Mouse (Mus musculus): Measurements from ENCODE around the gene Ankle1. TPM values are rescaled to one million over a fixed set of nuclear protein-coding genes. Genes with fewer than 3 reads are reported as not detected.

Gene Ankle1
- polyA plus RNA-seq, 1 experiment from 2014 or later = 30.5 TPM

DNA sequence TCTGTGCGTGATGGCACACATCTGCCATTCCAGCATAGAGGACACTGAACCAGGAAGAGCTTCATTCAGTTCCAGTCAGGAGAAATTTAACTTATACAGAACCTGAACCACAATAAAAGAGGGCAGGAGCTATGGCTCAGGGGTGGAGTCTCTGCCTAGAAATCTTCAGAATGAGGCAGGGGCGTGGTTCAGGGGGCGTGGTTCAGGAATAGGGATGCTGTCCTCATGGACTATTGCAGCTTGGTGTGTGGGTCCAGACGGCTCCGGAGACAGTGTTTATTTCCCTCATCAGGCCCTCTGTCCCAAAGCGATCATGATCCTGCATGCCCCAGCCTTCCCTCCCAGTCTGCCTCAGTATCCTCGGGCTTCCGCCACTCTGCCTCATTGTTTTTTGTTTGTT lies 48.9 kb downstream of the Ankle1 start:
- Histone ChIP-seq H3K27ac (ENCODE audit: low read depth) (no peak overlapping the region), H3K4me2 (ENCODE audit: low read length) (no peak overlapping the region), H3K4me1 (replicated peaks; ENCODE audit: control insufficient read depth, insufficient read depth, low read length) (no peaks in the 10 kb centered on the region), H3K9me3 (ENCODE audit: control insufficient read depth, low read length) (no peaks in the 10 kb centered on the region), H3K9ac (ENCODE audit: low read length) (no peak overlapping the region), H3K36me3 (ENCODE audit: control insufficient read depth, insufficient read depth, low read length) (0 out of 2 replicates have a peak, but pooled peaks cover 5% of the 10 kb centered on the region), H3K27me3 (replicated peaks; ENCODE audit: control insufficient read depth, insufficient read depth, low read length) (no peaks in the 10 kb centered on the region), H3K4me3 (ENCODE audit: low read depth, low read length) (no peak overlapping the region)
- ATAC-seq (replicated peaks; ENCODE audit: low FRiP score, low TSS enrichment, low read depth) = no peak
- peak; percentile 38 for DNase-seq (ENCODE audit: low spot score)
- 72% methylated on average over 8 of the region's 8 CpGs for WGBS

DNA sequence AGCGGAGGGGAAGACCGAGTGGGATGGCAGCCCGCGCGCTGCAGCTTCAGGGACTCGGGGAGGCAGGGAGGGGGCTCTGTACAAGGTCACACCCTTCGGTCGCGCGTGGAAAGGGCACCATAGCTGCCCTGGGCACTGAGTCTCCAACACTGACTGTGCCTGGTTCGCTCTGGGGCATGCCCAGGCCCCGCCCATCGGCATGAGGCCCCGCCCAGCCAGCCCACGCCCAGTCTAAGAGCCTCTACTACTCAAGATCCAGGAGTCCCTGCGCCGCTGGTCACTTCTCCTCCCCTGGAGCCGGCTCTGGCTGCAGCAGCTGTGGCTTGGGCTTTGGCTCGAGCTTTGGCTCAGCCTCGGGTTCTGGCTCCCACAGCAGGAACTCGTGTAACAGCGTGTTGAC lies 51.1 kb downstream of the Ankle1 start:
- H3K9ac ChIP-seq (ENCODE audit: low read length) = no peak overlapping the region
- H3K4me1 ChIP-seq (replicated peaks; ENCODE audit: control insufficient read depth, insufficient read depth, low read length) = no peaks in the 10 kb centered on the region
- DNase-seq (ENCODE audit: low spot score) (peak; percentile 51), ATAC-seq (replicated peaks; ENCODE audit: low FRiP score, low TSS enrichment, low read depth) (0 out of 2 replicates have a peak, but pooled peaks have one; percentile 51)
- WGBS = 39% methylated on average over 22 of the region's 22 CpGs
- H3K9me3 ChIP-seq (ENCODE audit: control insufficient read depth, low read length) = no peaks in the 10 kb centered on the region
- H3K27me3 ChIP-seq (replicated peaks; ENCODE audit: control insufficient read depth, insufficient read depth, low read length) = no peaks in the 10 kb centered on the region
- H3K4me2 ChIP-seq (ENCODE audit: low read length) = no peak overlapping the region
- H3K27ac ChIP-seq (ENCODE audit: low read depth) = no peak overlapping the region
- H3K36me3 ChIP-seq (ENCODE audit: control insufficient read depth, insufficient read depth, low read length) = peaks cover 21% of the 10 kb centered on the region
- no peak overlapping the region for H3K4me3 ChIP-seq (ENCODE audit: low read depth, low read length)

DNA sequence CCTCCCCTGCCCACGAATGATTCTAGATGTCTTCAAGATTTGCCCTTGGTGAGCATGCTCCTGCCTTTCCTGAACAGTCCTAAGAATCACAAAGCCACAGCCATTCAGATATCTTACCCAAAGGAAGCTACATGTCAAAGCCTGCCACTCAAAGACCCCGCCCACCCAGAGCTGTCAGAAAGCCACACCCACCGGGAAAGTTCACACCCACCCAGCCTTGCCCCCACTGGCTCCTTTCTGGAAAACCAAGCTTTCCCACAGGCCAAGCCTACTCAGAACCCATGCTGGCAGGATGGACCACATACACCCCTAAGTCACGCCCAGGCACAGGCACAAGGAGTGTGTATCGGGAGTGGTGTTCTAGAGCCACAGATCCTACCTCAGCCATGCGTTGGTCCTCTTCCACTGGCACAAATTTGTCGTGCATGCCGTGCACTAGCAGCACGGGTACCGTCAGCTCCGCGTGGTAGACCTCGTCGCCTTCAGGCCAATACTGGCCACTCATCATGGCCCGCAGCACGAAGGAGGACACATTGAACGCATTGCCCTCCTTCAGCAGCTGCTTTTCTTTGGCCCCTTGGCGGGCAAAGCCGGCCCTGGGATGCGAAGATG lies 52.0 kb downstream of the Ankle1 start:
- H3K36me3 ChIP-seq (ENCODE audit: control insufficient read depth, insufficient read depth, low read length) = peaks cover 21% of the 10 kb centered on the region
- H3K4me3 ChIP-seq (ENCODE audit: low read depth, low read length) = no peak overlapping the region
- H3K9me3 ChIP-seq (ENCODE audit: control insufficient read depth, low read length) = no peaks in the 10 kb centered on the region
- no peak overlapping the region for H3K27ac ChIP-seq (ENCODE audit: low read depth)
- peaks cover 5% of the 10 kb centered on the region; the same call in 1 of the 2 replicates for H3K4me1 ChIP-seq (replicated peaks; ENCODE audit: control insufficient read depth, insufficient read depth, low read length)
- ATAC-seq (replicated peaks; ENCODE audit: low FRiP score, low TSS enrichment, low read depth) (no peak), DNase-seq (ENCODE audit: low spot score) (no peak)
- WGBS = 80% methylated on average over 20 of the region's 20 CpGs
- H3K9ac ChIP-seq (ENCODE audit: low read length) = no peak overlapping the region
- H3K4me2 ChIP-seq (ENCODE audit: low read length) = no peak overlapping the region
- H3K27me3 ChIP-seq (replicated peaks; ENCODE audit: control insufficient read depth, insufficient read depth, low read length) = no peaks in the 10 kb centered on the region

Other genes starting within 250 kb of the Ankle1 start
- gene Myo9b, start 133.3 kb upstream of the Ankle1 start, polyA plus RNA-seq (2014; fragmentation: Nextera tagmentation; extraction: Ambion mirVana) = 21.6 and 25.3 TPM in 2 replicates
- 47.9 and 60.1 TPM in 2 replicates for gene Haus8, start 133.1 kb upstream of the Ankle1 start, polyA plus RNA-seq (2014; fragmentation: Nextera tagmentation; extraction: Ambion mirVana)
- gene Use1, start 39.2 kb upstream of the Ankle1 start, polyA plus RNA-seq (2014; fragmentation: Nextera tagmentation; extraction: Ambion mirVana) = 110 and 111 TPM in 2 replicates
- gene Ocel1, start 34.7 kb upstream of the Ankle1 start, polyA plus RNA-seq (2014; fragmentation: Nextera tagmentation; extraction: Ambion mirVana) = 3.5 and 5.3 TPM in 2 replicates
- 71.8 and 92.8 TPM in 2 replicates for gene Nr2f6, start 24.1 kb upstream of the Ankle1 start, polyA plus RNA-seq (2014; fragmentation: Nextera tagmentation; extraction: Ambion mirVana)
- 8.3 and 9.4 TPM in 2 replicates for gene Ushbp1, start 10.2 kb upstream of the Ankle1 start, polyA plus RNA-seq (2014; fragmentation: Nextera tagmentation; extraction: Ambion mirVana)
- gene Babam1, start 9.1 kb upstream of the Ankle1 start, polyA plus RNA-seq (2014; fragmentation: Nextera tagmentation; extraction: Ambion mirVana) = 95.1 and 99.9 TPM in 2 replicates
- gene Abhd8, start 57.6 kb downstream of the Ankle1 start, polyA plus RNA-seq (2014; fragmentation: Nextera tagmentation; extraction: Ambion mirVana) = 29.4 and 30.8 TPM in 2 replicates
- gene Mrpl34, start 58.9 kb downstream of the Ankle1 start, polyA plus RNA-seq (2014; fragmentation: Nextera tagmentation; extraction: Ambion mirVana) = 183 and 191 TPM in 2 replicates
- gene Dda1, start 63.2 kb downstream of the Ankle1 start, polyA plus RNA-seq (2014; fragmentation: Nextera tagmentation; extraction: Ambion mirVana) = 102 TPM in 2 replicates
- 1.2 and 1.7 TPM in 2 replicates for gene Ano8, start 80.0 kb downstream of the Ankle1 start, polyA plus RNA-seq (2014; fragmentation: Nextera tagmentation; extraction: Ambion mirVana)
- 6.1 and 6.2 TPM in 2 replicates for gene Gtpbp3, start 82.1 kb downstream of the Ankle1 start, polyA plus RNA-seq (2014; fragmentation: Nextera tagmentation; extraction: Ambion mirVana)
- gene Plvap, start 105.7 kb downstream of the Ankle1 start, polyA plus RNA-seq (2014; fragmentation: Nextera tagmentation; extraction: Ambion mirVana) = 59.3 and 63.7 TPM in 2 replicates
- 0.54 and 0.58 TPM in 2 replicates for gene Ccdc194, start 119.7 kb downstream of the Ankle1 start, polyA plus RNA-seq (2014; fragmentation: Nextera tagmentation; extraction: Ambion mirVana)
- gene Bst2, start 131.4 kb downstream of the Ankle1 start, polyA plus RNA-seq (2014; fragmentation: Nextera tagmentation; extraction: Ambion mirVana) = 11.8 and 14.5 TPM in 2 replicates
- gene Mvb12a, start 136.9 kb downstream of the Ankle1 start, polyA plus RNA-seq (2014; fragmentation: Nextera tagmentation; extraction: Ambion mirVana) = 102 and 103 TPM in 2 replicates
- 0.83 and 1.6 TPM in 2 replicates for gene Tmem221, start 152.9 kb downstream of the Ankle1 start, polyA plus RNA-seq (2014; fragmentation: Nextera tagmentation; extraction: Ambion mirVana)
- not detected in 2 replicates for gene Nxnl1, start 160.6 kb downstream of the Ankle1 start, polyA plus RNA-seq (2014; fragmentation: Nextera tagmentation; extraction: Ambion mirVana)
- gene Slc27a1, start 162.9 kb downstream of the Ankle1 start, polyA plus RNA-seq (2014; fragmentation: Nextera tagmentation; extraction: Ambion mirVana) = 15.8 and 20.0 TPM in 2 replicates
- gene Pgls, start 186.2 kb downstream of the Ankle1 start, polyA plus RNA-seq (2014; fragmentation: Nextera tagmentation; extraction: Ambion mirVana) = 273 and 286 TPM in 2 replicates
- 3.1 and 4.9 TPM in 2 replicates for gene Fam129c, start 191.6 kb downstream of the Ankle1 start, polyA plus RNA-seq (2014; fragmentation: Nextera tagmentation; extraction: Ambion mirVana)
- gene Colgalt1, start 205.0 kb downstream of the Ankle1 start, polyA plus RNA-seq (2014; fragmentation: Nextera tagmentation; extraction: Ambion mirVana) = 84.4 and 85.3 TPM in 2 replicates

Measured in intestine, embryonic 14.5 days (tissue).